Mouse (Mus musculus) heart, adult 2 months (tissue): ENCODE data around the gene Btnl4. TPM values are rescaled to one million over a fixed set of nuclear protein-coding genes. Genes with fewer than 3 reads are reported as not detected.
"Not testable (repeated sequence)": the region's sequence is repeated elsewhere in the genome, so short reads cannot be mapped to it uniquely, and the experiment has no call there.

ENCODE experiments used
- DNase-seq, 2 experiments: peaks; one replicate each; pipeline ENCODE4 v3.0.0; 2021
- H3K27ac ChIP-seq: fragments of 200-600 bp; 2 replicates; pipeline ENCODE4 v1.8.1; 2022
- H3K27me3 ChIP-seq: fragments of 200-500 bp; 2 replicates; pipeline ENCODE4 v1.6.1; 2012; ENCODE audit warnings: mild to moderate bottlenecking, low read length, inconsistent platforms, mixed read lengths; ENCODE audit not compliant: control insufficient read depth, insufficient read depth
- H3K36me3 ChIP-seq: fragments of 200-500 bp; 2 replicates; pipeline ENCODE4 v1.6.1; 2012; ENCODE audit warnings: low read length, inconsistent platforms; ENCODE audit not compliant: control insufficient read depth, insufficient read depth
- H3K4me1 ChIP-seq: fragments of 200-500 bp; 2 replicates; pipeline ENCODE4 v1.6.1; 2011; ENCODE audit warnings: low read length; ENCODE audit not compliant: control insufficient read depth, insufficient read depth
- H3K4me3 ChIP-seq: fragments of 200-600 bp; 2 replicates; pipeline ENCODE4 v1.8.1; 2022
- H3K79me2 ChIP-seq: fragments of 200-500 bp; replicated peaks from 2 replicates; pipeline ENCODE4 v1.6.1; 2012; ENCODE audit warnings: mild to moderate bottlenecking, inconsistent platforms, low read length, moderate library complexity, mixed read lengths; ENCODE audit not compliant: control insufficient read depth, insufficient read depth
- H3K9ac ChIP-seq: fragments of 200-500 bp; 2 replicates; pipeline ENCODE4 v1.6.1; 2012; ENCODE audit warnings: low read depth, mild to moderate bottlenecking, control low read depth, inconsistent platforms, low read length, mixed read lengths
- CTCF ChIP-seq: fragments of 200-600 bp; IDR thresholded peaks from 2 replicates; pipeline ENCODE4 v1.8.1; 2022; ENCODE audit warnings: antibody characterized with exemption, mild to moderate bottlenecking, moderate library complexity
- EP300 ChIP-seq: fragments of 200-500 bp; IDR thresholded peaks from 2 replicates; pipeline ENCODE4 v1.6.1; 2011; ENCODE audit warnings: low read depth, low read length, control low read depth; ENCODE audit not compliant: insufficient read depth
- POLR2A ChIP-seq: fragments of 200-500 bp; IDR thresholded peaks from 2 replicates; pipeline ENCODE4 v1.6.1; 2011; ENCODE audit warnings: mild to moderate bottlenecking, low read depth, low read length, control low read depth; ENCODE audit not compliant: insufficient read depth
- WGBS: fragments of 180-500 bp; shearing (Covaris S2); methylation state at CpG from one replicate; pipeline ENCODE4 v1.1.7; 2018; 5-methylcytosine and 5-hydroxymethylcytosine counted together
- intact Hi-C: fragments of 180-260 bp; cut with DNase I; formaldehyde crosslinking; loops from one replicate; pipeline ENCODE4 v1.15.1; 2025
- polyA plus RNA-seq: library from polyadenylated mRNA; depleted of rRNA; stranded (reverse); fragments of >200 nt; gene quantifications from 2 replicates; pipeline ENCODE4 v1.2.3, GENCODE M21; 2012
- total RNA-seq, 2 experiments: library from RNA; stranded (reverse); gene quantifications; 2 replicates each; pipeline ENCODE4 v1.2.3; 2021

The Btnl4 gene
- total and polyA plus RNA-seq, 3 experiments: not detected

DNA sequence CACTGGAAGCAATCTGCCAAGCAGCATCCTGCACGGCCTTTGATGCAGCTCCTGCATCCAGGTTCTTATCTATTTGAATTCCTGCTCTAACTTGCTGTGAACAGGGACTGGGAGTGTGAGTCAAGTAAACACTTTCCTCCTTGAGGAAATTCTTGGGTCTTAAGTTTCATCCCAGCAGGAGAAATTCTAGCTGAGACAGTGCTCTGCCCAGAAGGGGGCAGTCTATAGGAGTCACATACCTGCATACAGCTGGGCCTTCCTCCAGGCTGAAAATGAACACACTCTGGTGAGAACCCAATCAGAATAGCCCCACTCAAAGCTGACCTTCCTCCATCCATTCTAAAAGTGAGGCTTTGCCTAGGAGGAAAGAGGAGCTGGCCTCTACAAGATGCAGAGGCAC lies 34.6 kb upstream of the Btnl4 start:
- WGBS: 53% methylated on average over 1 of the region's 1 CpGs
- H3K9ac ChIP-seq, H3K27me3 ChIP-seq, H3K4me1 ChIP-seq, intact Hi-C loops, H3K27ac ChIP-seq, DNase-seq, H3K36me3 ChIP-seq, H3K79me2 ChIP-seq, H3K4me3 ChIP-seq: not testable (repeated sequence)
- peak; percentile 42 for TF ChIP-seq CTCF

DNA sequence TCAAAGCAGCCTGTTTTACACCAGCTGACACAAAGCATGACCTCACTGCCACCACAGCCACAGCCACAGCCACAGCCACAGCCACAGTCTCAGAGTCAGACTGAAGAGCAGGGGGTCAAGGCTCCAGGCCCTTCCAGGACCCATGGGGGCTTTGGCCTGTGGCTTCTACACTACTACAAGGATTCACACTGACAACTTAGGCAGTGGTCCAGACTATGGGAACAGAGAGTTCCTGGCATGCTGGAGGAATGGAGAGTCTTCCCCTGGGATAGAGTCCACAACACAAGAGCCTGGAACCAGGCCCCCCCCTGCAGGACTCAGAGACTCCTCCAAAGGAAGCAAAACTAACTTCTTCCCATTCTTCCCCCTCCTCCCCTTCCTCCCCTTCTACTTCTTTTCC lies 30.5 kb upstream of the Btnl4 start:
- Histone ChIP-seq H3K27ac (no peak overlapping the region), H3K4me1 (no peaks in the 10 kb centered on the region), H3K36me3 (no peaks in the 10 kb centered on the region), H3K9ac (no peak overlapping the region), H3K27me3 (no peaks in the 10 kb centered on the region), H3K79me2 (no peaks in the 10 kb centered on the region), H3K4me3 (no peak overlapping the region)
- no peak for TF ChIP-seq EP300
- TF ChIP-seq POLR2A: no peak
- TF ChIP-seq CTCF: no peak
- peak in 1 of 2 experiments; percentile 17 for DNase-seq
- intact Hi-C loops: no loop called here

DNA sequence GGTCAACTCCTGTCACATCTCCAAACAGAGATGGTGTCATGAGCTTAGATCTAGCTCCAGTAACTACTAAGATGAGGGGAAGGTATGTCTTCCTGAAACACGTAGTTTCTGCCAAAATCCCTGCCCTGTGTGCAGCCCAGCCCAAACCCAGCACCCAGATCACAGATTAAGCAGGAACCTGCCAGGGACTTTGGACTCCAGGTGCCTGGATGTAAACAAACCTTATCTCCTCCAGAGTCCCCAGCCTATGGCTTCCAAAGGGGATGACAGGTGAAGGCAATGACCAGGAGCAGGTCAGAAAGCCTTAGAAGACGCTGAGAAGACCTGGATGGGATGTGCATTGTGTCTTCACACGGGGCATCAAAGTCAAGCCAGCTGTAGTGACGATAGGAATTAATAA lies 20.6 kb upstream of the Btnl4 start:
- DNase-seq, H3K27me3 ChIP-seq, intact Hi-C loops, H3K4me3 ChIP-seq, H3K9ac ChIP-seq, H3K27ac ChIP-seq, H3K79me2 ChIP-seq, H3K4me1 ChIP-seq, H3K36me3 ChIP-seq: not testable (repeated sequence)
- WGBS: 58% methylated on average over 3 of the region's 4 CpGs

DNA sequence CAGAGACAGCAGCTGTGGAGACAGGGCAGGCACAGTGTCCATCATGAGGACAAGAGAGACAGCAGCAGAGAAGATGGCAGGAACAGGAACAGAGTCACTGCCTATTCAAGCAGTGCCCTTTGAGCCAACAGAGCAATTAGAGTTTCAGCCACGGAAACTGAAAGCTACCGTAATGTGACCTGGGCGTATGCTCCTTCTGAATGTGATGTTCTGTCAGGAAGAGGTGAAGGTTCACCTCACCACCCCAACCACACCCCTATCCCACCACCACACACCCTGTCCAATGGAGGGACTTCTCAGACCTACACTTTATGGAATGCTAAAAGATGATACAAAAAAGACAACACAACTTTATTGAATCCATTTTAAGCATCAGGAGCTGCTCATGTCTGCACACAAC lies 20.2 kb upstream of the Btnl4 start:
- H3K79me2 ChIP-seq, H3K27ac ChIP-seq, H3K4me3 ChIP-seq, H3K9ac ChIP-seq, DNase-seq, H3K36me3 ChIP-seq, intact Hi-C loops, H3K27me3 ChIP-seq, H3K4me1 ChIP-seq: not testable (repeated sequence)
- WGBS: 80% methylated on average over 3 of the region's 3 CpGs

DNA sequence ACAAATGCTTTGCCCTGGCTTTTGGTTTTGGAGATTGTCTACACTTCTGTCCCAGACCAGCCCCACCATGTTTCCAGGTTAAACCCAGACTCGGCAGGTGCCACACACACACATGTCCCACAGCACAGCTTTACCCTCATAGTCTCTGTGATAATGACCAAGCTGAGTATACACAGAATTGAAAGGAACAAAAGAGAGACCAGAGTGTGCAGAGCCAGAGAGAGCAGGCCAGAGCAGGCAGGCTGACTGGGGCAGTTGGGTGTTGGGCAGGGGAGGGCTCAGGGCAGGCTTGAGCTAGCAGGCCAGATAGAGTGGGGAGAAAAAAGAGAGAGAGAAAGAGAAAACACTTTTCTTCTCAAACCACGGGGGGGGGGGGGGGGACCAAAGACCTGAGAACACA lies 19.4 kb upstream of the Btnl4 start:
- intact Hi-C loops: no loop called here

DNA sequence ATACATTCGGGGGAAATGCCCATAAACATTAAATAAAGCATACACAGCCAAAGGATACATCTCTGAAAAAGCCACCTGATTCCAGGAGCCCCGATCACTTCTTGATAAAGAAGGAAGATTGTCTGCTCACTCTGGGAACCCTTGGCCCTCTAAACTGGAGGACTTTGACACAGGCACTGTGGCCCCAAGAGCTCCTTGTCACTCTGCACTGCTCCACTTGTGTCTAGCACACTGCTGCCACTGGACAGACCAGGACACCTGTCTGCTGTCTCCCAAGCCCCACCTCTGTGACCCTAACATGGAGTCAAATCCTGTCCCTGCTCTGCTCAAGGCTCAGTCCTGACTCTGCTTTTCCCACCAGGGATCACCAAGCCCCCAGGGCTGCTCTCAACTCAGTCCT lies 18.0 kb upstream of the Btnl4 start:
- H3K36me3 ChIP-seq, H3K27me3 ChIP-seq, H3K4me1 ChIP-seq, DNase-seq, H3K27ac ChIP-seq, intact Hi-C loops, H3K4me3 ChIP-seq, H3K9ac ChIP-seq, H3K79me2 ChIP-seq: not testable (repeated sequence)
- WGBS: 68% methylated on average over 2 of the region's 2 CpGs

More for the DNA sequence above, 19.4 kb upstream of the Btnl4 start:
- TF ChIP-seq POLR2A (no peak), CTCF (no peak), EP300 (no peak)
- Histone ChIP-seq H3K79me2 (no peaks in the 10 kb centered on the region), H3K4me1 (no peaks in the 10 kb centered on the region), H3K27ac (no peak overlapping the region), H3K36me3 (no peaks in the 10 kb centered on the region), H3K4me3 (no peak overlapping the region), H3K9ac (no peak overlapping the region), H3K27me3 (no peaks in the 10 kb centered on the region)
- DNase-seq: no peak
- 55% methylated on average over 2 of the region's 2 CpGs for WGBS

DNA sequence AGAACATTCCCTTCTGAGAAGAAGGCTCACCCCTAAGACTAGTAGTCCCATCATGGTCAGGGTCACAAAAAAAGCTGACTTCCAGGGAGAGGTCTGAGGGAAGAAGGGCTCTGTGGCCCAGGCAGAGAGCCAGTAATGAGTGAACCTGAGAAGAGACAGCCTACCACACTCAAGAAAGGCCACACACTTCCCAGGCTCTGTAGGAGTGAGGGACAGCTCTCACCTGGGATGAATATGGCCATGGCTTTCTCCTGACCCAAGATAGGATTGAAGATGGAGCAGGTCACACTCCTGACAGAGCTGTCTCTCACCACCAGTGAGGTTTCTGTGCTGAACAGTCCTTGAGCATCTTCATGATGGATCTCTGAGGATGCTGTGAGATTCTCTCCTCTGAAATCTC lies 15.7 kb upstream of the Btnl4 start:
- no peaks in the 10 kb centered on the region for H3K36me3 ChIP-seq
- TF ChIP-seq POLR2A (no peak), EP300 (no peak), CTCF (no peak)
- intact Hi-C loops: no loop called here
- H3K4me1 ChIP-seq: no peaks in the 10 kb centered on the region
- no peak overlapping the region for H3K27ac ChIP-seq
- H3K9ac ChIP-seq: no peak overlapping the region
- no peaks in the 10 kb centered on the region for H3K27me3 ChIP-seq
- H3K79me2 ChIP-seq: no peaks in the 10 kb centered on the region
- H3K4me3 ChIP-seq: no peak overlapping the region
- no peak for DNase-seq
